In genomic region chr10:94501796-94502195, GRCm38 (mm10) we compare ENCODE assay signal across 23 mouse cellular contexts.
"Had no signal": no experiment of that assay in that cellular context is flagged by ENCODE, and none has a peak within 500 bp of the region (broad histone marks: within the 10 kb centered on the region; RNA-seq: fewer than 3 reads in every experiment).

No protein-coding gene starts in this region.

- H3K9me3 ChIP-seq: heart, embryonic 13.5 days; heart, embryonic 15.5 days; hindbrain, embryonic 12.5 days; intestine, embryonic 15.5 days; limb, embryonic 10.5 days; limb, embryonic 12.5 days had no signal

- DNase-seq: forebrain, postnatal 0 days; gastrocnemius, postnatal 14 days; gastrocnemius, postnatal 36 days; heart, adult 11 months; heart, adult 2 months; heart, postnatal 14 days; heart, postnatal 36 days; kidney, adult 18-20 months; kidney, adult 8-10 months; kidney, postnatal 10 days; kidney, postnatal 25 days; kidney, postnatal 4 days had no signal

- H3K4me3 ChIP-seq: heart, adult 2 months; heart, embryonic 13.5 days; heart, embryonic 15.5 days; hindbrain, embryonic 12.5 days; intestine, embryonic 15.5 days; layer of hippocampus, adult 2 months; left cerebral cortex, adult 2 months; limb, embryonic 10.5 days; limb, embryonic 12.5 days had no signal

- ATAC-seq: forebrain, postnatal 0 days; inflammation-experienced regulatory T-cells, adult 6 months; intestine, embryonic 15.5 days; intestine, postnatal 0 days had no signal

- H3K27me3 ChIP-seq: heart, embryonic 13.5 days; heart, embryonic 15.5 days; hindbrain, embryonic 12.5 days; intestine, embryonic 15.5 days; limb, embryonic 12.5 days had no signal

- H3K36me3 ChIP-seq: heart, embryonic 13.5 days; heart, embryonic 15.5 days; hindbrain, embryonic 12.5 days; intestine, embryonic 15.5 days; limb, embryonic 10.5 days; limb, embryonic 12.5 days had no signal

- H3K4me2 ChIP-seq: heart, embryonic 13.5 days; heart, embryonic 15.5 days; hindbrain, embryonic 12.5 days; hindbrain, embryonic 14.5 days; intestine, embryonic 15.5 days; limb, embryonic 12.5 days had no signal

- H3K27ac ChIP-seq: heart, adult 2 months; heart, embryonic 13.5 days; heart, embryonic 15.5 days; hindbrain, embryonic 12.5 days; hindbrain, embryonic 14.5 days; intestine, embryonic 15.5 days; layer of hippocampus, adult 2 months; left cerebral cortex, adult 2 months; limb, embryonic 10.5 days; limb, embryonic 12.5 days had no signal

- H3K9ac ChIP-seq: forebrain, postnatal 0 days; heart, embryonic 13.5 days; heart, embryonic 15.5 days; hindbrain, embryonic 12.5 days; hindbrain, embryonic 14.5 days; intestine, embryonic 15.5 days; limb, embryonic 12.5 days had no signal
